Mouse (Mus musculus) thymus, adult 2 months (tissue): ENCODE data around the gene Lypd6.

Experiments
- CTCF ChIP-seq: fragments of 200-500 bp; IDR thresholded peaks from 2 replicates; pipeline ENCODE4 v1.5.1; 2012; ENCODE audit warnings: mild to moderate bottlenecking, control low read depth, low read length, moderate library complexity, borderline replicate concordance; ENCODE audit not compliant: control insufficient read depth, poor library complexity, insufficient read depth; ENCODE audit errors: extremely low read depth
- POLR2A ChIP-seq: fragments of 200-500 bp; IDR thresholded peaks from 2 replicates; pipeline ENCODE4 v1.6.1; 2012; ENCODE audit warnings: mild to moderate bottlenecking, low read length, control low read depth, moderate library complexity; ENCODE audit not compliant: control insufficient read depth, poor library complexity, insufficient read depth; ENCODE audit errors: extremely low read depth

DNA sequence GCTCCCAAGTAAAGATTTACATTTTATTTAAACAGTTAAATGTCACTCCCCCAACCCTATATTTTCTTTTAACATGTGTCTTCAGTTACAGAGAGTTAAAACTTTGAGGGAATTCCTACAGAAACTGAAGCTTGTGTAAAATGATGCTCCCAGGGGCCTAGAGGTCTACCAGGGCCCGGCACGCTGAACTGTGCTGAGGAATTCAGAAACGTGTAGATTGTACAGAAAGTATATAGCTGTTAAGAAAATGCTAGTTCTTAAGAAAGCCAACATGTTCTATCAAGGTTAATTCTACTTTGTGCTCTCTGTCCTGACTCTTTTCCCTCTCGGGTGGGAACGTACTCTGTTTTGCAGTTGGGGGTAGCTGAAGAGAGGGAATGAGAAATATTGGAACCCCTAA, 57.1 kb downstream of the Lypd6 start:
- no peak for TF ChIP-seq CTCF
- no peak for TF ChIP-seq POLR2A
